Mouse (Mus musculus): ENCODE results near the gene Ttc28. TPM values are rescaled to one million over a fixed set of nuclear protein-coding genes. Genes with fewer than 3 reads are reported as not detected.

The Ttc28 gene
- total and polyA plus RNA-seq, 3 experiments = 1.1 to 1.8 TPM; not detected in 1

- no peaks in the 10 kb centered on the region for H3K36me3 ChIP-seq (ENCODE audit: control insufficient read depth in 1 of 2, insufficient read depth in 2 of 2, low read length in 2 of 2)
- H3K4me1 ChIP-seq (ENCODE audit: control insufficient read depth in 1 of 2, insufficient read depth in 2 of 2, low read length in 2 of 2) = no peaks in the 10 kb centered on the region
- TF ChIP-seq HCFC1 (IDR thresholded peaks at IDR 0.05; ENCODE audit: low read depth, low read length) (no peak), CTCF (IDR thresholded peaks at IDR 0.05 in 2 of 3, conservative IDR thresholded peaks at IDR 0.05 in 1 of 3; ENCODE audit: control insufficient read depth in 1 of 3, insufficient read depth in 1 of 3, low read depth in 2 of 3, low read length in 3 of 3, poor library complexity in 1 of 3, severe bottlenecking in 1 of 3) (no peak), TCF12 (IDR thresholded peaks at IDR 0.05; ENCODE audit: low read depth, low read length) (no peak), MAZ (IDR thresholded peaks at IDR 0.05; ENCODE audit: low read depth, low read length) (no peak), MAX (IDR thresholded peaks at IDR 0.05; ENCODE audit: low read length) (no peak), JUND (IDR thresholded peaks at IDR 0.05; ENCODE audit: low read depth, low read length) (no peak), RCOR1 (IDR thresholded peaks at IDR 0.05; ENCODE audit: low read depth, low read length) (no peak), ZNF384 (IDR thresholded peaks at IDR 0.05; ENCODE audit: low read depth, low read length) (no peak), KAT2A (conservative IDR thresholded peaks at IDR 0.05; ENCODE audit: low read depth, low read length) (no peak), NELFE (IDR thresholded peaks at IDR 0.05; ENCODE audit: low read depth, low read length) (no peak), POLR2A (IDR thresholded peaks at IDR 0.05; ENCODE audit: control insufficient read depth in 1 of 2, insufficient read depth in 1 of 2, low read depth in 1 of 2, low read length in 2 of 2, poor library complexity in 1 of 2) (no peak), MYB (IDR thresholded peaks at IDR 0.05; ENCODE audit: low read depth, low read length) (no peak)
- H3K9me3 ChIP-seq (replicated peaks; ENCODE audit: insufficient read depth, low read length) = no peaks in the 10 kb centered on the region
- H3K9ac ChIP-seq (ENCODE audit: control insufficient read depth, low read depth, low read length, poor library complexity, severe bottlenecking) = no peak overlapping the region
- H3K27me3 ChIP-seq (ENCODE audit: control insufficient read depth in 1 of 2, insufficient read depth in 2 of 2, low read length in 2 of 2) = no peaks in the 10 kb centered on the region
- H3K27ac ChIP-seq (ENCODE audit: control insufficient read depth, low read depth, low read length) = no peak overlapping the region
- no peaks in the 10 kb centered on the region for H3K79me2 ChIP-seq (ENCODE audit: control insufficient read depth, insufficient read depth, low read length, poor library complexity)
- no peak for DNase-seq (ENCODE audit: low read depth, low spot score)
- H3K4me3 ChIP-seq (ENCODE audit: control insufficient read depth in 1 of 2, insufficient read depth in 1 of 2, low read depth in 2 of 2, low read length in 2 of 2) = no peak overlapping the region
These were observed 338.7 kb downstream of the Ttc28 start for GRCm38 (mm10) chr5:111218111-111218891.

- Histone ChIP-seq H3K79me2 (ENCODE audit: control insufficient read depth, insufficient read depth, low read length, poor library complexity) (no peaks in the 10 kb centered on the region), H3K4me1 (ENCODE audit: control insufficient read depth in 1 of 2, insufficient read depth in 2 of 2, low read length in 2 of 2) (no peaks in the 10 kb centered on the region), H3K9me3 (replicated peaks; ENCODE audit: insufficient read depth, low read length) (no peaks in the 10 kb centered on the region), H3K9ac (ENCODE audit: control insufficient read depth, low read depth, low read length, poor library complexity, severe bottlenecking) (no peak overlapping the region), H3K36me3 (ENCODE audit: control insufficient read depth in 1 of 2, insufficient read depth in 2 of 2, low read length in 2 of 2) (no peaks in the 10 kb centered on the region), H3K27me3 (ENCODE audit: control insufficient read depth in 1 of 2, insufficient read depth in 2 of 2, low read length in 2 of 2) (no peaks in the 10 kb centered on the region), H3K27ac (ENCODE audit: control insufficient read depth, low read depth, low read length) (no peak overlapping the region), H3K4me3 (ENCODE audit: control insufficient read depth in 1 of 2, insufficient read depth in 1 of 2, low read depth in 2 of 2, low read length in 2 of 2) (no peak overlapping the region)
- DNase-seq (ENCODE audit: low read depth, low spot score) = no peak
- TF ChIP-seq UBTF (IDR thresholded peaks at IDR 0.05; ENCODE audit: borderline replicate concordance, insufficient read depth, low read depth, low read length) (no peak), KAT2A (conservative IDR thresholded peaks at IDR 0.05; ENCODE audit: low read depth, low read length) (no peak), NRF1 (IDR thresholded peaks at IDR 0.05; ENCODE audit: insufficient read depth, low read depth, low read length, poor library complexity, severe bottlenecking) (no peak), MAFK (IDR thresholded peaks at IDR 0.05; ENCODE audit: borderline replicate concordance, low read depth, low read length) (no peak), ZKSCAN1 (IDR thresholded peaks at IDR 0.05; ENCODE audit: low read depth, low read length) (no peak), BHLHE40 (IDR thresholded peaks at IDR 0.05; ENCODE audit: borderline replicate concordance, low read depth, low read length) (no peak), SMC3 (IDR thresholded peaks at IDR 0.05; ENCODE audit: low read depth, low read length) (no peak), TBP (IDR thresholded peaks at IDR 0.05; ENCODE audit: low read depth, low read length) (no peak), NELFE (IDR thresholded peaks at IDR 0.05; ENCODE audit: low read depth, low read length) (no peak), GABPA (IDR thresholded peaks at IDR 0.05; ENCODE audit: low read depth, low read length) (no peak), MAX (IDR thresholded peaks at IDR 0.05; ENCODE audit: low read length) (no peak)
These were observed 339.4 kb downstream of the Ttc28 start for GRCm38 (mm10) chr5:111218998-111219397.

All from MEL (cell line).